Mouse (Mus musculus) MEL (cell line): ENCODE data around the gene Fth1.

Experiments
- CTCF ChIP-seq, 3 experiments: IDR thresholded peaks in 2 of 3; conservative IDR thresholded peaks in 1 of 3; 2 replicates each; pipeline ENCODE4 v1.5.1; 2011 to 2012; ENCODE audit warnings: low read length in 3 of 3, low read depth in 2 of 3, mild to moderate bottlenecking in 2 of 3, improper control_type of control experiment in 1 of 3, inconsistent platforms in 1 of 3, mixed read lengths in 1 of 3, moderate library complexity in 1 of 3; ENCODE audit not compliant: control insufficient read depth in 1 of 3, insufficient read depth in 1 of 3, poor library complexity in 1 of 3, severe bottlenecking in 1 of 3
- MAFK ChIP-seq: IDR thresholded peaks from 2 replicates; pipeline ENCODE4 v1.6.1; 2011; ENCODE audit warnings: low read depth, mild to moderate bottlenecking, low read length, improper control_type of control experiment, borderline replicate concordance
- MEF2A ChIP-seq: IDR thresholded peaks from 2 replicates; pipeline ENCODE4 v1.6.1; 2014; ENCODE audit warnings: low read depth, mild to moderate bottlenecking, inconsistent platforms, low read length, improper control_type of control experiment; ENCODE audit not compliant: poor library complexity, insufficient replicate concordance, severe bottlenecking; ENCODE audit errors: extremely low read depth
- MYC ChIP-seq: IDR thresholded peaks from 2 replicates; pipeline ENCODE4 v1.6.1; 2011; ENCODE audit warnings: low read depth, mild to moderate bottlenecking, low read length, improper control_type of control experiment, moderate library complexity
- POLR2A ChIP-seq, 2 experiments: IDR thresholded peaks; 2 replicates each; pipeline ENCODE4 v1.6.1; 2011 to 2012; ENCODE audit warnings: low read length in 2 of 2, mild to moderate bottlenecking in 2 of 2, control low read depth in 1 of 2, improper control_type of control experiment in 1 of 2, low read depth in 1 of 2, moderate library complexity in 1 of 2; ENCODE audit not compliant: control insufficient read depth in 1 of 2, insufficient read depth in 1 of 2, poor library complexity in 1 of 2

DNA sequence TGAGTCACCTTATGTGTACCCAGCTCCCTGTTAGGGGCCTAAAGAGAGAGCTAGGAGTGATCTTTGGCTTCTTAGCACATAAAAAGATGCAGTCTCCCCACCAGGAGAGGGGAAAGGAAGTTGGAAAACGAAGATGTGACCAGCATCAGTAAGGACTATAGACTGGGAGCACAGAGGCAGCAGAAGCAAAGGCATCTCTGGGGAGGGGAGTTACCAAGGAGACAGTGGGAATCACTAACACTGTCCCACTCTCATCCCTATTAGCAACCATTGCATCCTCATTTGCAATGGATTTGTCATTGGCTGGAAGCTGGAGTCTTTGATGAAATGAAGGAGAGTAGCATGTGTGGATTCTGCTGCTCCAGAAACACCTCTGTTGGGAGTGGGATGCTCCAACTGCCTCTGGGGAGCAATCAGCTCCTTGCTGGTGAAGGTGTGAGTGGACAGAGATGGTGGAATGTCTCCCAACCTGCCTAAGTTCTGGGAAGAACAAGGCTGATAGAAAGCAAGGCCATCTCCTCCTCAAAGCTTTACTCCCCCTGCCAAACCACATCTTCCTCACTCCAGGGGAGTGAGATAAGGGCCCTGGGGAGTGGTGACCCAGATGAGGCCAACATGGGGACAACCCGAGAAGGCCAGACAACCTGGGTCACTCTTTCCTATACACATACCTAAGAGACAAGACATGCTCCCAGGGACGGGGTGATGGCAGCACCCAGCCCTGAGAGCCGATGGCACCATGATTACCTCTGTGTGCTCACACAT is 23.6 kb upstream of the Fth1 start:
- no peak for TF ChIP-seq MYC
- no peak for TF ChIP-seq MEF2A
- no peak for TF ChIP-seq MAFK
- TF ChIP-seq POLR2A (IDR thresholded peaks at IDR 0.05; ENCODE audit: control insufficient read depth in 1 of 2, insufficient read depth in 1 of 2, low read depth in 1 of 2, low read length in 2 of 2, poor library complexity in 1 of 2): no peak
- TF ChIP-seq CTCF (IDR thresholded peaks at IDR 0.05 in 2 of 3, conservative IDR thresholded peaks at IDR 0.05 in 1 of 3; ENCODE audit: control insufficient read depth in 1 of 3, insufficient read depth in 1 of 3, low read depth in 2 of 3, low read length in 3 of 3, poor library complexity in 1 of 3, severe bottlenecking in 1 of 3): no peak
